Mouse (Mus musculus) lung, adult 2 months (tissue): ENCODE results near the gene Uvrag.

ENCODE experiments used
- CTCF ChIP-seq: fragments of 200-500 bp; IDR thresholded peaks from 2 replicates; pipeline ENCODE4 v1.5.1; 2011; ENCODE audit warnings: mild to moderate bottlenecking, low read length, control low read depth; ENCODE audit not compliant: insufficient read depth
- POLR2A ChIP-seq: fragments of 200-500 bp; IDR thresholded peaks from 2 replicates; pipeline ENCODE4 v1.6.1; 2011; ENCODE audit warnings: low read depth, mild to moderate bottlenecking, control low read depth, low read length, borderline replicate concordance; ENCODE audit errors: extremely low read depth

GRCm38 (mm10) chr7:99175118-99175517 is 34.2 kb upstream of the Uvrag start:
- TF ChIP-seq CTCF (no peak), POLR2A (no peak)
